Mouse (Mus musculus) ovary, adult 18-20 months (tissue): ENCODE results near the gene Tank.

Source experiments
- DNase-seq: peaks from one replicate; pipeline ENCODE4 v3.0.0; 2022; ENCODE audit warnings: low spot score, mixed read lengths

The Tank gene

DNA sequence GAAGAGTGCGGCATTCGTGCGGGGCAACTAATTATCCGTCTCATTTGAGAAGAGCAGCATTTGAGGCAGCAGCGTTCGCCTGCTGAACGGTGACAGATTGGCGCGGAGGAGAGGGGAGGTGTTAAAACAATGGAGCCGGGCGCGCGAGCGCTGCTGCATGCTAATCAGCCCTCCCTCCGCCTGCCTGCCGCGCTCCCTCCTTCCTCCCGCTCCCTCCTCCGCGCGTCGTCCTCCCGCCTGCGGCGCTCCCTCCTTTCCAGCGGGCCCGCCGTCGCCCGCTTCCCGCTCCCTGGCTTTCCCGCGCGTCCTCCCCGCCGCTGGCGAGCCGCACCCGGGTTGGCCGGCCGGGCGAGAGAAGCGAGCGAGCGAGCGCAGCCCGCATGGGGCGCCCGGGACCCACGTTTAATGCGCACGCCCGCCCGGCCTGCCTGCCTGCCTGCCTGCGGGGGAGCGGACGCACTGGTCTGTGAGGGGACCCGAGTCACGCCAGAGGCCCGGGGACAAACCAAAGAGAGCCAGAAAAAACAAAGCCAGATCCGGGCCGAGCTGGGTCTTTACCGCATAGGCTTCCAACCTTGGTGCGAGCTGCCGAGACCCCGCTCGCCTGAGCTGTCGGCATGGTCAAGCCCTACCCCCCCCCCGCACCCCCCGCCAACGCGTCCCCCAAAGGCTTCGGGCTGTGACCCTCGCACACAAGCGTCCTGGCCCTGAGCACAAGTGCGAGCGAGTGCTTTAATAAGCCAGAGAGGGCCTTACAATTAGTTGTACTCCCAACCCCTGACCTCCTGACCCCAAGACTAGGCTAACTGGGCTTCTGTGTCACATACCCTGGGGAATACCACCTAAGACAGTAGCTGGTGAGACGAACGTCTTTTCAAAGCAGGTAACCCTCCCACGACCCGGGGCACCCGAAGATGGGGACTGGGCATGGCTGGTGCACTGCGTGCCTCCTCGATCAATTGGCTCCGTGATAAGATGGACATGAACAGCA lies 78.3 kb downstream of the Tank start:
- DNase-seq = peak; percentile 41

DNA sequence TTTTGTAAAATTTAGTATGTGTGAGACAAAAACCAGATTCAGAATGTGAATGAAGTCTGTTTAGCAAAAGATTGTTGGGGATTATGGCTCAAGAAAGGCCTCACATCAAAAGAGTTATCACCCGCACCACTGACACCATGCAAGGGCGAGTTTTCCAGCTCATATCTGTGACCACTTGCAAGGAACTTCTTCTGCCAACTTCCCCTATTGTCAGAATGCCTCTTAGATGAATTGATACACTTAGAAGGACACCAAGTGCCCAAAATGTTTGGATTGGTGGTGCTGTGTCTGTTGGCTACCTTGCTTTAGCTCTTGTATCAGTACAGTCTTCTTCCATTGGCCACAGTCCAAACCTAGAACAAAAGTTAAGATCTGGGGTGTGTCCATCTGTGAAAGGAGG lies 80.9 kb downstream of the Tank start:
- DNase-seq = no peak

DNA sequence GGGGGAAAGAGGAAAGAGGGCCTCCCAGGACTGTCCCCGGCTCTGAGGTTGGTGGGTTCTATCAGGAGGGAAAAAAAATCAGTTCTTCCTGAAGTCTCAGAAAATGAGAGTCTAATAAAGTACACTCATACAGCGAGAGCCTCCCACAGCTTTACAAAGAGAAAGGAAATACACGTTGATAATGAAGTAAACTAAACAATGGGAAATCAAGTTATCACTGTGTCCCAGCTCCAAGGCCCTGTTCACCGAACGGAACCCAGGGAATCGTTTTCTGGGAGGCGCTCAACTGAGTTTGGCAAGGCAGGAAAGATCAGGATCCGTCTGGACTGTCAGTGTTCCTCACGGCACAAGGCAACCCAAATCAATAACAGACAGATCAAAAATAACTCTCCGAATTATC lies 84.4 kb downstream of the Tank start:
- DNase-seq = no peak

GRCm38 (mm10) chr2:61663573-61664241 lies 85.3 kb downstream of the Tank start:
- no peak for DNase-seq

DNA sequence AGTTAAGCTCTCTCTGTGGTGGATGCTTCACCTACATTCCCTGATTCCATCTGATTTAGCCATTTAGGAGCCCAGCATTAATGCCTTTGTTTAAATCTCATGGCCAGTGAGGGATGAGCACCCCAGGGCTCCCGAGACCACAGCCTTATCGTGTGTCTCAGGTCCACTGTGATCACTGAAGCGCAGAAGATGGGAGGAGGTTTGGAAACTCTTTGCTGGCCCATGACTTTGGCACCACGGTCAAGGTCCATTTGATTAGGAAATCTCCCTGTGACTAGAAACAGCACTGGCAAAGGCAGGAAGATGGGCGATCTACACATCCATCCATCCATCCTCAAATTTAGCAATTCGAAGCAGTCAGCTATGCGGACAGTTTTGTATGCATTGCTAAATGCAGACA lies 89.0 kb downstream of the Tank start:
- no peak for DNase-seq

DNA sequence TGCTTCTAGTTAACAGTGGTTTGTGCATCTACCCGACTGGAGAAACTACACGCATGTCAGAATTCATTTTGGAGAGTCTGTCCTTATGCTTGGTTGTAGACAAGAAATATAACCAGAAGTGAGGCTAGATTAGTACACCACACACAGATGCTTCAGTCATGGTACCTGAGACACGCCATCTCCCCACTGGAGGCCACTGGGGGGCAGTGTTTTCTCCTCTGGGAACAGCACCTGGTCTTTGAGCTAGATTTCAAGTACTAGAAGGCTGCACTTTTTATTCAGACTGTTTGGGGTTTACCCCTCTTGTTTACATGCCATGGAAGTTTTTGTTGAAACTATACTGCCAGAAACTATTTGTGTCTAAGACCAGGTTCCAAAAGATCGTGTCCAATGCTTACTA lies 89.9 kb downstream of the Tank start:
- no peak for DNase-seq

- no peak for DNase-seq
Measured at GRCm38 (mm10) chr2:61674555-61674954, 96.2 kb downstream of the Tank start.

- no peak for DNase-seq
Measured at GRCm38 (mm10) chr2:61681572-61681971, 103.2 kb downstream of the Tank start.

DNA sequence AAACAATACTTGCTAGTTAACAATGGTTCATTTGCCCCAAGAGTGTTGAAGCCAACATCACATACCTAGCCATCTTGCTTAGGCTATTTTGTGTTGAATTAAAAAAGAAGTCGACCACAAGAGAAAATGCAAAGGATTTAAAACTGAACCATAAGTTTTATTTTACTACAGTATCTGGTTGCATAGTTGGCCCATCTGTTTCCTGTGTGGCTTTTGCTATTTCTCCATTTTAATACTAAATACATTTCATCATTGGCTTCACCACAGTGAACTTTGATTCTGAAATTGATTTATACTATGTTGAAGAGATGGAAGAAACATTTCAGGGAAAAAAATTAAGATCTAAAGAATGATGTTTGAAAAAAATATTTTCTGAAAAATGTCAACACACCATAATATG lies 108.1 kb downstream of the Tank start:
- no peak for DNase-seq

GRCm38 (mm10) chr2:61689086-61689485 lies 110.7 kb downstream of the Tank start:
- no peak for DNase-seq
